Mouse (Mus musculus) left cerebral cortex, adult 9 months (tissue): ENCODE results near the gene Rbmx.

Experiments used
- DNase-seq, 2 experiments: peaks; one replicate each; pipeline ENCODE4 v3.0.0; 2022; ENCODE audit warnings: low spot score in 2 of 2

Rbmx gene

DNA sequence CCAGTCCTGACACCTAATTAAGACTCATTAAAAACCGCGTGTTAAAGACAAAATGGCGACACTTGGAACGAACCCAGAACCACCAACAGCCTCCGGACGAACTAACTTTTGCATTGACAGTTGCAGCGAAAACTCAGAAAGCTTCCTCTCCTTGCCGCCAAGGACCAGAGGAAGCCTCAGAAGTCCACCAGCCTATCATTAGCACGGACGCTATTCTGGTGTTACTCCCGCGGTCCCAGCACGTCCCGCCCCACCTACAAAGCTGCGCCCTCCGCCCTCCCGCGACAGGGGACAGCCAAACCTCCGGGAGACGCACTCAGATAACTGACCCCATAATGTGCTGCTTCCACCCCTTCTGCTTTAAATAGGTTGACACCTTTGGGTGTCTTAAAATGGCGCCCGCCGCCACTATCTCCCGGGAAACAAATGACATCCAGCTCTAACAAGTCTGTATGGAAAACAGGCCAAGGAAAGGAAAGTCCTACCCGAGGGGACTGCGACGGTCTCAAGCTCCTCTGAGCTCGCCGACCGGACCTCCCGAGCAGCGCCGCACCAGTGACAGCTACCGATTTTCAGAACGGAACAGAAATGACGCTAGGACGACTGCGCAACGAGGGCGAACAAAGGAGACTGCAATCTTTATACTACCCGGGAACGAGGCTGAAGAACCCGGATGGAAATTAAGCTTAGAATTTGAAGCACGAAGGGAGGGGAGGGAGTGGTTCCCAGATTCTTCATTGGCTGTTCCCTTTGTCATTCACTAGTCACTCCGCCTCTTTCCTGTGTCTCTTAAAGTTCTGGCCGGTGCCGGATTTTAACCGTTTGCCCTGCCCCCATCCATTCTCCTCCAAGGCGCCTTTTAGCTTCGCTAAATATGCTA, at the start of gene Rbmx:
Rbmx (minus strand) TSS at position 670 of the 880 bp plus-strand sequence.
- peak; percentile 80 to 92 for DNase-seq

DNA sequence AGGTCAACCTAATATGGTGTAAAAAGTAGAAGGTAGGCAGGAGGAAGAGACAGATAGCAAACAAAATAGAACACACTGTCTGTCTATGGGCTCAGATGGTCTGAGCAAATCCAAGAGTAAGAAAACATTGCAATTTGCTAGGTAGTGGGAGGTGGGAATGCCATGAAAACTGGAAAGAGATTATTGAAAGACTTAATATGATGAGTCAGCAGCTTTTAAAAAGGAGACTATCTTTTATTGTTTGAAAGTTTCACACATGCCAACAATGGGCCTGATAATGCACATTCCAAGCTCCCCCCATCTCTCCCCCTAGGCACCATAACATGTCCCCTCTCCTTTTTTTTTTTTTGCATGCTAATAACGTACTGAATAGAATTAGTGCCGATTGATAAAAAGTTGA, 41.1 kb upstream of the Rbmx start:
- DNase-seq = no peak

DNA sequence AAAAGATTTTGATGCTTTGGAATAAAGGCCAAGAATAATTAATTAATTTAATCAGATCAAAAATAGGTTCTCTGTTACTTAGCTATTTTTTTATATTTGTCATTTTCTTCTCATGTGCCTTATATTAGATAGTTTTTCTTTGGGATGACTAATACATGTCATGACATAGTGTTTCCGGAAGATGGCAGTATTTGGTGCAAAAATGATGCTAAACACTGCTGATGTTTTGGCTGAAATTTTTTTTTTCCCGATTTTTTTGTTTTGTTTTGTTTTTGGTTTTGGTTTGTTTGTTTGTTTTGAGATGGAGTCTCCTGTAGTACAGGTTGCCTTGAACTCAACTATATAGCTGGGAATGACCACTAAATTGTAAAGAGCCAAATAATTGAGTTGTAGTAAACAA, 38.8 kb upstream of the Rbmx start:
- DNase-seq = no peak

DNA sequence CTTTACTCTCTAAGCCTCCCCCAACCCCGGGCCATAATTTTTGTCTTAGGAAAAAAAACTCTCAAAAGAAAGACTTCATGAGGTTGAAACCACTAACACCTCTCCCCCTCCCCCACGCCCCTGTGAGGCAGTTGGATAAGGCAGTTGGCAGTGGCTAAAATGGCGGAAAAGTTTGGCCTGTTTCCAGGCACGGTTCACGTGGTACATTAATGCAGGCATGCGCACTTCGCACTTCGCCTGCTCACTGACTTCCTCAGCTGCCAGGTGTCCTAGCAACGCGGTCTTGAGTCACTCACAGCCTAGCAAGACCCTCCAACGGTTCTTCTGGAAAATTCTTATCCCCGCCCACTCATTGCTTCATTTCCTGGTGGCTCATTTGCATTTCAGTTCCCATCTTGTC, 15.9 kb upstream of the Rbmx start, which contains the start of gene Gm364:
Gm364 (plus strand) TSS at position 386 of the 400 bp plus-strand sequence.
- no peak for DNase-seq

DNA sequence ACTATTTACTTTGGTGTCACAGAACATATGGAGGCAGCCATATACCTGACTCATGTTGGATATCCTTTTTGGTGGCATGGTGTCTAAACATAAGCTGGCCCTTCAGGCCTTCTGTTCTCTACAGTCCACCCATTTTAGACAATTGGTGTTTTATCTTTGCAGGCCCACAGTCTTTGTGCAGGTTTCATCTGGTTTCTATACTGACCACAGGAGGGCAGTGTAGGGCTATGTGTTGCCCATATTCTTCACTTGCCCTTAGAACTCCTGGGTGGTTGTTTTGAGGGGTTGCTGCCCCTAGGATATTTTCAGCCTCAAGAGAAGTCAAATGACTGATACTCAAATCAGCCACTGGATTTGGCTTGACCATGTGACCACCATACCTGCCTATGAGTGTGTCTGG, 10.8 kb upstream of the Rbmx start:
- no peak for DNase-seq

DNA sequence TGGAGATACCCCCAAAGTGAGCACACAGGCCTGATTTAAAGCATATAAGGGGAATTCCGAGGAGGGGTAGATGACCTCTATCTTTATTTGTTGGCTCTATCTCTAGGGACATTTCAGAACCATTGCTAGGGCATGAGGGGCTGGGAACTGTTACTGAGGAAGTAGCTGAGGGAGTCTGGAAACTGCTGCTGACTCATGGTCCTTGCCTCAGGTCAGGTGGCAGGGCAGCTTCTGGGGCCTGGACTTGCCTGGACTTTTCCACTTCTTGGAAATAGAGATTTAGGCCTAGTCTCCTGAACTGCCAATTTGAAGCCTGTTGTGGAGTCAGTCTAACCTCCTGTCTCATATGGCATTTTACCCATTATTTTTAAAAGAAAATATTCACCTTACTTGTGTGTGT, 8.6 kb upstream of the Rbmx start:
- DNase-seq = no peak

DNA sequence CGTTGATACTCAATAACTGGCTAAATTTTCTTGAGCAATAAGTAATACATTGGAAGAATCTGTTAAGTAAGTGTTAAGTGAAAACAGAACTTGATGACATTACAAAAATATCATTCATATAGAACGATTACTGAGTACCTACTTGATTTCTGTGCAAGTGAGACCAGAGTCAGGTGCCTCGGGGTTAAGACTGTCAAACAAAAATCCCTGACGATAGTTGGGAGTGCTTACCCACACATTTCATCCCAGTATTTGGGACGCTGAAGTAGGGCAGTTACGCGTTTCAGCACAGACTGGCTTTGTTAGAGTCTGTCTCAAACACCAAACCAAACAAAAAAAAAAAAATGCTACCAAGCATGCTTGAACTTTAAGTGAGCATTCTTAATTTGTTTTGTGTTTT, 576 bp upstream of the Rbmx start:
- DNase-seq = no peak

DNA sequence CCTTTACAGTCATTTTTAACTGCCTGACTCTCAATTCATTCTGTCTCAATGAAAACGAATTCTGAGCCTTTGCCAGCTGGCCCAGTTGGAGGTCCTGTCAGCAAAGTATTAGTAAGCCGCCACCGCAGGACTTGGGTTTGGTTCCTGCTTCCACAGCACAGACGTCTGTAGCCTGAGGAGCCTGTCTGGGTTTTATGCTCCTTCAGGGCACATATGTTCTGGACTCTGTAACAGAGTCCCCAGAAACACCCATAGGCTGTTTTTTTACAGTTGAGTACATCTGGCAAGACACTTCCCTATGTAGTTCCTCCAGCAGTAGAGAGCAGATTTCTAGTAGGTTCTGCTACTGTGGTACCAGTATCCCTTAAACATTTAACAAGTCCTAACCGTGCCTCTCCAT, 11.9 kb downstream of the Rbmx start:
- no peak for DNase-seq

DNA sequence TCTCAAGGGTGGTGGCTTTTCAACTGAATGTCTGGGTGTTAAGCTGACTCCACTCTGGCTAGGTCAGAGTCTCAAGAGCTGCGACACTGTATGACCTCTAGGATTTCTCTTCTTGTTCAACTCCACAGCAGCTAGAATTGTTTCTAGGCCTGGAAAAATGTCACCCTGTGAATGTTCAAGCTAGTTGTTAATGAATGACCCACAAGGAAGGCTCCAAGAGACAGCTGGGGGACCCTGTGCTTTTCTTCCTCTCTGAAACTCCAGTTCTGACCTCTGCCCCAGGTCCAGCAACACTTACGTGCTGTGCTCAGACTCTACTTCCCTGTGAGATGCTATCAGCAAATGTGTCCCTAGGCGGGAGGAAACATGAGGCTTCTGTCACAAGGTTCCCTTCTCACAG, 14.3 kb downstream of the Rbmx start:
- DNase-seq = no peak

DNA sequence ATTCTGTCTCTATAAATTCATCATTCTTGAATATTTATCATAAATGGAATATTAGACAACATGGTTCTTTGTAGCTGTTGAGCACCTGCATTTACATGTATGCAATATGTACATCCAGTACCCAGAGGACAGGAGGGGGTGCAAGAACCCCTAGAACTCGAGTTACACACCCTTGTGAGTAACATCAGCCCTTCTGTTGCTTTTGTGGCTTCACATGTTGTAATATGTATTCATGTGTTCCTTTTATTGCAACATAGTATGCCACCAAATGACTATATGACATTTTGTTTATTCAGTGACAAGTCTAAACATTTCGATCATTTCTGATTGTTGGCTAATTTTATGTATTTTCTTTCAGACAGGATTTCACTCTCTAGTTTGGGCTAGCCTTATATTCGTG, 15.7 kb downstream of the Rbmx start:
- no peak for DNase-seq

DNA sequence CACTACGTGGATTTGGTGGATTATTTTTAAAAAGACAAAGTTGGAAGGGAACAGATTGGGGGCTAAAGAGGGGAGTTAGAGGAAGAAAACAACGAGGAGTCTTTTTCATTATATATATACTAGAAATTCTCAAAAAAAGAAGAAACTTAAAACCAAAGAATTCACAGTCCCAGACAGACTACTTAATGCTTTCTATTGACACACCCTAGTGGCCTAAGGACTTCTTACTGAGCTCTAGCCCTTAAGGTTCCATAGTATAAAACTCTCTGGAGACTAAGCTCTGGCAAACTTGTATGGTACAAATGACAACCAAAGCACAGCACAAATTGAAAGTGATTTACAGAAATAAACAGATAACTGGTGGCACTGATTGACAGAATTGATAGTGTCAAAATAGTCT, 18.8 kb downstream of the Rbmx start:
- DNase-seq = no peak

DNA sequence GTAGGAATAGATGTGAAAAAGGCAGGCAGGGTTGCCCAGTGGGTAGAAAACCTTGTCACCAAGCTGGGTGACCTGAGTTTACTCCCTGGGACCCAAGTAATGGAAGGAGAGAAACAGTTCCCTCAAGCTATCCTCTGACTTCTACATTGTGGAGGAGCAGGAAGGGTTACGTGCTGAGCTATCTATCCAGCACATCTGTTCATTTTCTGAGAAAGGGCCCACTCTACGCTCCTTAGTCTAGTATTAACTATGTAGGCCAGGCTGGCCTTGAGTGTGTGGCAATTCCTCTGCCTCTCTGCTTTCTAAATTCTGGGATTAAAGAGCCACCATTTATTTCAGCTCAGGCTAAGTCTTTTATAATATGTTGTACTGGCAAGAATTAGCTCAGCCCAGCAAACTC, 19.3 kb downstream of the Rbmx start:
- no peak for DNase-seq

DNA sequence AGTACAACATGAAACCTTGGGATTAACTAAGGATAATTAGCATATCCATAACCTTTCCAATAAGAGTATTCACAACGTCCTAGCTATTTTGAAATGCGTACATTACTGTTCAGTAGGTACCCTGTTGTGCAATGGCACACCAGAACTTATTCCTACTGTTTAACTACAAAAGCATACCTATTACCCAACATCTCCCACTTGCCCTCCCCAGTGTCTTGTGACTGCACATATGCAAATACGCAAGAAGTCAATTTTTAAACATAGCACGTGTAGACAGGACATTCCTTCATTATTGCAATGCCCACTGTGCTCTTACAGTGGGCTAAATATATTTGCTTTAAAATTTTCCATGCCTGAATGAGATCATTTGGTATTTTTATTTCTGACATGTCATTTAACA, 19.9 kb downstream of the Rbmx start:
- DNase-seq = no peak

DNA sequence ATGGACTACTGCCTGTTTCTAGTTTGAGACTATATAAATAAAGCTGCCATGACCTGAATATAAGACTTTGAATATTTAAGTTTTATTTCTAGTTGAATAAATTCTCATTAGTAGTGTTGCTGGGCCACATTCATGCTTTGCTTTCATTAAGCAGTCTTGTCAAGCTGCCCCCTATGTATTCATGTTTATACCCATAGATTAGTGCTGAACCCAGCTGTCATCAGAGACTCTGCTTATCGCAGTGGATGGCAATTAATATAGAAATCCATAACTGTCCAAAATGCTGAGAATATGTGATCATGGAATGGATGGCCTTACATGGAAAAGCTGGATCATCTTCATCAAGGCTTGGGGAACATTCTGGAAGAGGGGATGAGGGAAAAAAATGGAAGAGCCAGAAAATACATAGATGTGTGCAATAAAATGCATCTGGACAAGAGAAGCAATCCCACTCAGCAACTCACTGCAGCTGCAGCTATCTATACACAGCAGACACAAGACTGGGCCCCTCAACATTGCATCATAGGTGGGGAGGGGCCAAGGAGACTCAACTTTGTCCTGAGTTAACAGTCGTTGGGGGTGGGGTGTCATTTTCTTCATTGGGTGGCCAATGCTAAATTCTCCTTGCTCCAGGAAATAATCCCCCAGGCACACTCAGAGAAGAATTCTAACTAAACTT, 27.8 kb downstream of the Rbmx start:
- no peak for DNase-seq

DNA sequence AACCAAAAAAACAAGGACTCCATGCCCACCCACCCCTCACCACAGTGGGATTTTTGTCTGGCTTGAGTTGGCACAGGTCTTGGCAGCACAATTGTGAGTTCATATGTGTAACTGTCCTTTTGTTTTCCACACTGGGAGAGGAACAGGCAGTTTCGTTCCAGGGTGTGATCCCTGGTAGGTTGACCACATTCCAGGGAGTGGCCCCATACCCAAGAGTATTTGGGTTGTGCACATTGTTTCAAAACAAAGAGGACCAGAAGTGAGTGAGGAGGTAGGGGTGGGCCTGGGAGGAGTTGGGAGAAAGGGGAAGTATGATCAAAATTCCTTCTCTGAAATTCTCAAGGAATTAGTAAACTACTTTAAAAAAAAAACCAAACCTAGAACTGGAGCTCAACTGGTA, 33.5 kb downstream of the Rbmx start:
- no peak for DNase-seq

DNA sequence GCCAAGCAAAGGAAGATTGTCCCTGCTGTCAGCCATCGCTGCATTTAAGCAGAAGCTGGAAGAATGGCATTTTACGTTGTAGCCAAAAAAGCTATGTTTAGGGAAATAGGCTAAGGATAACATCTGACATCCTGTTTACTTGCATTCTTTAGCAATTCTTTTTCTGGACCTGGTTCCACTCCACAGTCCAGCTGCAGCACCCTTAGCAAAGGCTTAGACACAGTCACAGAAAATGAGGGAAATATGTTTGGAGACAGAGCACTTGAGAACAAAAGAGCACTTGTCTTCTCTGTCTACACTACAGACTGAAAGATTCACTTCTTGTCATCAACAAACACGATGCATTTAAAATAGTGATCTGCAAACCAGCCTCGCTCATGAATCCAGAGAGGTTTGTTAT, 53.6 kb downstream of the Rbmx start:
- no peak for DNase-seq

DNA sequence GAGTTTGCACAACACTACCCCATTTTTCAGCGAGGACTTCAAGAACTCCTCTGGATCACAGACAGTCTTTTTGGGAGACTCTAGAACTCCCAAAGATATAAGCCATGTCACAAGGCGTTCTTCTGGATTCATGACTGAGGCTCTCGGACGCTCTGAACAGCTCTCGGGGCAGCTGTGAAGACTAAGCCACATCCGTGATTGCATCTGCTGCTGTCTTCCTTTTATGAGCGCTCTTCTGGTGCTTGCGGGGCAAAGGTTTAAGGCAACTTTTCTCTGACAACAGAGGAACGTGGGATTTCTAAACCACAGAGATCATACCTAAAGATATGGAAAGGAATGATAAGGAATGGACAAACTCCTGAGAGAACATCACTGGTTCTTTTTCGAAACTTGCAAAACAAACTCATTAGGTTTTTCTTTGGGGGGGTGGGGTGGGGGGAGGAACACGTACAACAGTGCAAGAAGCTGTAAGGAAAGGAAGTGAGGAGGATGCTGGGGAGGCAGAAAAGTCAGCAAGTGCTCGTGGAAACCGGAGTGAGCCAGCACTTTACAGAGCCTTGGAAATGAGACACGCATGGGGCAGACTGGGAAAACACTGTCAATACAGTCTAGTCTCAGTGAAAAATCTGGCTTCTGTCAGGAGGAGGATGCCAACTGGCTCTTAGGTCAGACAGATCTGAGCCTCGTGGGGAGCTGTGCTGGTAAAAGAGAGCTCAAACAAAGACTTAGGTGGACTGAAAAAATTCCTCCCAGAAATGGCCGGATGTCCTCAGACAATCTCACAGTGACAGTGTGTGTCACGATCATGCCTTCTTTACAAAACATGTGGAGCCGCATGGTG, 54.2 kb downstream of the Rbmx start, which contains the start of gene Arhgef6:
Arhgef6 (minus strand) TSS at position 359 of the 841 bp plus-strand sequence.
- DNase-seq = no peak

DNA sequence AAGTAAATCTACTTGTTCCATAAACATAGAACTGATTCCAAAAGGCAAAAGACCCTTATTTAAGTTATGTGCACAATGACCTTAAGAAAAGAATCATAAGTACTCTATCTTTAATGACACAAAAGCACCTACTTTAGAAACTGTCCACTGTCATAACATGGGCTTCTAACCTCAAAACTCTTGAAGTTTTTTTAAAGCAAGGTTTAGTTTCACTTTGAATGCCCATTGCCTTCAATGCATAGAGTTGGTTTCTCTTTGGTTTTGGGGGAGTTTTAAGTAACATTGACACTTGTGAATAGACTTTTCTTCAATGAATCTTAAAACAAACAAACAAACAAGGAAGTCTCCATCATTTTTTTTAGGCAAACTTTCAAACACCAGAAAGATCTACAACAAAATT, 55.3 kb downstream of the Rbmx start:
- no peak for DNase-seq

DNA sequence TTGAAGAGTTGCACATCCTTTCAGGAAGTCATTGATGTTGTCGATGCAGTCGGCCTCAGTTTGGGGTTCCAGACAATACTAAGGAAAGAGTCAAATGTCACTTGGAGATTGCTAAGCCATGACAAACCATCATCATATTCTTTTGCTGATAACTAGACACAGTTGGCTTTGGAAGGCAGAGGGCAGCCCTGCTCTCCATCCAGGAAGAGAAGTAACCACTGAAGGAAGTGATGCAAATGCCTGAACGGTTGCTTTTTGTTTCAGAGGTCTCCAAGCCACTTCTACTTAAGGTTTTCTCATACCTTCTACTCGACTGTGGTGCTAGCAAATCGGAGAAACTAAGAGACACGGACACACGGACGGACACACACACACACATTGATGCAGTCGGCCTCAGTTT, 55.9 kb downstream of the Rbmx start:
- no peak for DNase-seq

DNA sequence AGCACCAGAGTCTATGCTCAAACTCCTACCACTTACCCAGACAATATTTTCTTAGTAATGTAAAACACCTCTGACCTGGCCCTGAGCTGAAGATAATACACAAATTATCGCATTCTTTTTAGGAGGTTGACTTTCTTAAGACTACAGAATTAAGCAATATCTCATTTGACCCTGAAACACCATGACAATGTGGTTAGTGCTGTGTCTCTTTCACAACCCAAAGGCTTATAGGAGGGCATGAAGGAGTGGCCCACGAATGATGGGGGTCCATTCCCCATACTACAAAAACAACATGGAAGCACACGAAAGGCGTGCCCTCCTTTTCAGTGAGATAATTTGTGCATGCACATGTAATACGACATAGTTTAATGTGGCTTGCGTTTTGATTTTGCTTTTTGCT, 57.5 kb downstream of the Rbmx start:
- no peak for DNase-seq
